Mouse (Mus musculus) CD8-positive naive resting alpha-beta T cell, adult 57 days (primary cell): ENCODE results near the gene Prkg1. TPM values are rescaled to one million over a fixed set of nuclear protein-coding genes. Genes with fewer than 3 reads are reported as not detected.

Source experiments
- total RNA-seq: library from RNA; stranded (reverse); gene quantifications from one replicate; pipeline ENCODE4 v1.2.4, GENCODE M21; 2023

Gene Prkg1
- not detected for total RNA-seq

GRCm38 (mm10) chr19:31764801-31765340 lies at the start of gene Prkg1:
Gene Prkg1, minus strand, starts transcription at chr19:31765033.

GRCm38 (mm10) chr19:31082662-31083429 lies 682.0 kb downstream of the Prkg1 start, which contains the start of gene Cstf2t:
Gene Cstf2t, plus strand, starts transcription at chr19:31082837.

GRCm38 (mm10) chr19:30549044-30549853 lies 1215.6 kb downstream of the Prkg1 start, which contains the start of gene Dkk1:
Gene Dkk1, minus strand, starts transcription at chr19:30549665.

Other genes with a start within 250 kb of the Prkg1 start
- gene A1cf, start 103.7 kb upstream of the Prkg1 start, total RNA-seq, result not detected